Mouse (Mus musculus) cerebellum, adult (tissue): ENCODE results near the gene Trpc4ap.
"Not testable (repeated sequence)": the region's sequence is repeated elsewhere in the genome, so short reads cannot be mapped to it uniquely, and the experiment has no call there.

Experiments used
- ATAC-seq: cut with Nextera tagmentation; 2 replicates; pipeline ENCODE4 v1.9.2; 2017; ENCODE audit warnings: mild to moderate bottlenecking, moderate library complexity, mixed read lengths; ENCODE audit not compliant: insufficient number of reproducible peaks, low FRiP score, low TSS enrichment

The Trpc4ap gene

GRCm38 (mm10) chr2:155691723-155692493, at the start of gene Trpc4ap:
Gene Trpc4ap (minus strand): TSS chr2:155692384.
- ATAC-seq, result peak; percentile 93

DNA sequence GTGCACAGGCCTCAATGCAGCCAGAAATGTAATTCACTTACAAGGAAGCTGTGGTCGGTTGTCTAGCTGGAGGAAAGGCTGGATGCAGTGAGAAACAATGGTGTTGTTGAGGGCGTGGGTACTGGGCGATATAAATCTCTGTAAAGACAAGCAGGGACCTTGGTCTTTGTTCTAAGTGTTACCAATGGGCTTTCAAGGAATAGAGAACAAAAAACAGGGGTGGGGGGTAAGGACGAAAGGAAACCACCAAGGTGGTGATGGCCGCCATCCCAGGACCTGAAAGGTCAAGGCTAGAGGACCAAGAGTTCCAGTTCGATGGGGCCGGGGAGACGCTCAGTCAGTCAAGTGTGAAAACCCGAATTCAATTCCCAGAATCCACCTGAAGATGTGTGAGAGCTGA, 45.6 kb upstream of the Trpc4ap start:
- ATAC-seq, result no peak

DNA sequence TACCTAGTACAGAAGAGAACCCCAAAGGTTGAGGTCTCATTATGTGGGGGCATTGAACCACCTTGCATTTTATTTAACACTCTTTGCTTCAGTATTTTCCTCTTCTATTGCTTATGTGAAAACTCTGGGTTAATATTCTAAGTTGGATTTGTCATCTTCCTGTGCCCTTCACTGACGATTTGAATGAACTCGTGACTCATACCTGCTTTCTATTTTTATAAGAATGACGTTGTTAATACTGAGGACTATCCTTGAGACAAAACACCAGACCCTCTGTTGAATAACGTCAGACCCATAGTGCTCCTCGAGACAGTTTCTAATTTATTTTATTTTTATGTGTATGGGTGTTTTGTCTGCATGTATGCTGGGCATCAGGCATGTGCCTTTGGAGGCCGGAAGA, 44.8 kb upstream of the Trpc4ap start:
- ATAC-seq, result no peak

DNA sequence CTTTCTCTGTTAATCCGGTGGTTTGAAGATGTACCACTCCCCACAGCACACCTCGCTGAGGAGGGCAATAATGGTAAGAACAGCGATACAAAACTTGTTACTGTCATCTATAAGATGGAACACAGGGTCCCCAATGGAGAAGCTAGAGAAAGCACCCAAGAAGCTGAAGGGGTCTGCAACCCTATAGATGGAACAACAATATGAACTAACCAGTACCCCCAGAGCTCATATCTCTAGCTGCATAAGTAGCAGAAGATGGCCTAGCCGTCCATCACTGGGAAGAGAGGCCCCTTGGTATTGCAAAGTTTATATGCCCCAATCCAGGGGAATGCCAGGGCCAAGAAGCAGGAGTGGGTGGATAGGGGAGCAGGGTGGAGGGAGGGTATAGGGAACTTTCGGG, 43.6 kb upstream of the Trpc4ap start, which contains the start of gene Gm17581:
Gm17581 (minus strand) TSS at position 101 of the 400 bp plus-strand sequence.
- ATAC-seq, result not testable (repeated sequence)

DNA sequence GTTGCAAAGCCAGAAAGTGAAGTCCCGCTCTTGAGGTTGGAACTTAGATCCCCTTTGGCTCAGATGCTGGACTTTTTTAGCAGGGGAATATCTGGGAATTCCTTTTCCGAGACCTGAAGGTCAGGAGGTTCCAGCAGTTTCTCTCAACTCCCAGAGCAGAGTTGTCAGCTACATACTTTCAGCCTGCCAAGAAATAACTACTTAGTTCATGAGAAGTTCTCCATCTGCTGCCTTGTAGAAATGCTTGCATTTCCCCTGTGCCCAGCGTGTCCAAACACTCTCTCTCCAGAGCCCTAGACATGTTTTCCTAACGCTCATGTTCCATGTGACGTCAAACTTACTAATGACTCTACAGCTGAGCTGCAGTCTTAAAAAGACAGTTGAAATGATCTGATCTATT, 42.9 kb upstream of the Trpc4ap start:
- no peak for ATAC-seq

DNA sequence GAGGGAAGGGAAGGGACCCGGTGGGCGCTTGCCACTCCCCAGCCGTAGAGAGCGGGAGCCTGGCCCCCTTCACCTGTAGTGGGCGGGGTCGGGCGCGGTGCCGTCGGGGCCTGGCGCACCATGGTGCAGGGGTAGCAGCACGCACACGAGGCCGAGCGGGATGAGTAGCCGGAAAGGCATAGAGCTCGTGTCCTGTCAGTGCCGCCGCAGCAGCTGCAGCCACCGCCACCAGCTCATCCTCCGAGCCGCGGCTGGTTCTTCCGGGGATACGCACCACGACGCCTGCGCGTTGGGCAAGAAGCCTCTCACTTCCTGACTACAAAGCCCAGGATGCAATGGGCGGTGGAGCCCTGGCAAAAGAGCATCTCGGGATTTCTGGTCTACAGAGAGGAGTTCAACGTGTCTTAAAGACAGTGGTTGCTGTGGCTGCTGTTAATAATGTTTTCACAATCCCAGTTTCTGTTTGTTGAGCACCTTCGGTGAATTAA, 37.0 kb upstream of the Trpc4ap start, which contains the start of gene Edem2:
Edem2 (minus strand) TSS at position 318 of the 488 bp plus-strand sequence.
- ATAC-seq, result peak; percentile 95

GRCm38 (mm10) chr2:155728742-155729141, 36.6 kb upstream of the Trpc4ap start:
- no peak for ATAC-seq

DNA sequence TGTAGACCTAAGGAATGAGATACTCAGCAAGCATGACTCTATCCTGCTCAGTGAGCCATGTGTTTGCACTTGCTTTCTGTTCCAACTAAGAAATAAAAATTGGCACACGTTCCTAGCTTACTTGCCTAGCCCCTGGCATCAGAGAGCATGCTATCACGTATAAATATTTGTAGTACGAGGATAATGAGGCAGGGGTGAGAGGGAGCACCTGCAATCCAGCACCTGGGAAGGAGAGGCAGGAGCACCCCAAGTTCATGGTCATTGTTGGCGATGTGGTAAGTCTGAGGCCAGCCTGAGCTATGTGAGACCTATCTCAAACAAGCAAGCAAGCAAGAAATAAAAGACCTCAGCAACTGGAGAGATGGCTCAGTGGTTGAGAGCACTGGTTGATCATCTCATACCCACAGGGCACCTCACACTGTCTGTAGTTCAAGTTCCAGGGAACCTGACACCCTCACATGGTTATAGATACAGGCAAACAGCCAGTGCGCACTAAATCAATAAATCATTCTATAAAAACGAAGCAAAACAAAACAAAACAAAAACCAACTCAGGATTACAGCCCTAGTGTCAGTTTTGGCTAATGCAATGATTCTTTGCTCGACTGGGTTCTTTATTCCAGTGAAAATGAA, 35.7 kb upstream of the Trpc4ap start:
- ATAC-seq, result no peak

- ATAC-seq, result no peak
Observed at GRCm38 (mm10) chr2:155726302-155726701, 34.1 kb upstream of the Trpc4ap start.

DNA sequence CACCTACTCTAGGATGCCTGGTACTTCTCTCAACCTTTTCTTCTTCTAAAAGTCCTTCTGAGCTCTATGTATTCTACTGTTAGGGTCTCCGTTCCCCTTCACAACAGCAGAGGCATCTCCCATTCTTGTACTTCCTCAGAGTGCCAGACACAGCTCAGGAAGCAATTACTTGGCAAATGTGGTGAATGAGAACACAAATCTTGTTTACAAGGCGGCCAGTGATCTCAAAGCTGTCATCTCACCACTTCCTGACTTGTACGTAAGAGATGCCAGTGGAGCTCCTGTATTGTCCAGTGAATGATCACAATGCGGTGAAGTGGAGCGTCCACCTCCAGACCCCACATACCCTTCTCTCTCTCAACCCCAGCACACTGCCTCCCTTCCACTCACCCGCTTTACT, 32.3 kb upstream of the Trpc4ap start:
- no peak for ATAC-seq

GRCm38 (mm10) chr2:155724036-155724435, 31.9 kb upstream of the Trpc4ap start:
- no peak for ATAC-seq

DNA sequence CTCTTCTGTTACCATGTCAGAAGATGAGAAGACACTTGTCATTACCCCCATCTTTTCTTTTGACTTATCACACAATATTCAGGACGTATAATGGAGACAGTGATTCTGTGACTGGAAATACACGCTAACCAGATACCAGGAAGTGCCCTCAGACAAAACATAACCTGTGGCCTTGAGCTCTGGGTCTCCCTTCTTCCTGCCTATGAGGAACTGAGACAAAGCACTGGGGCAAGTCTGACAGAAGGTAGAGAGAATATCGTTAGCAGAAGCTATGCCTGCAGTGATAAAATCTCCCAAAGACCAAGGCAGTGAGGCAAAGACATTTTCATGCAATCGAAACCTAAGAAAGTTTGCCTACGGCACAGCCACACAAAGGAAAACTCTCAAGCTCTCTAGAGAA, 28.4 kb upstream of the Trpc4ap start:
- no peak for ATAC-seq

DNA sequence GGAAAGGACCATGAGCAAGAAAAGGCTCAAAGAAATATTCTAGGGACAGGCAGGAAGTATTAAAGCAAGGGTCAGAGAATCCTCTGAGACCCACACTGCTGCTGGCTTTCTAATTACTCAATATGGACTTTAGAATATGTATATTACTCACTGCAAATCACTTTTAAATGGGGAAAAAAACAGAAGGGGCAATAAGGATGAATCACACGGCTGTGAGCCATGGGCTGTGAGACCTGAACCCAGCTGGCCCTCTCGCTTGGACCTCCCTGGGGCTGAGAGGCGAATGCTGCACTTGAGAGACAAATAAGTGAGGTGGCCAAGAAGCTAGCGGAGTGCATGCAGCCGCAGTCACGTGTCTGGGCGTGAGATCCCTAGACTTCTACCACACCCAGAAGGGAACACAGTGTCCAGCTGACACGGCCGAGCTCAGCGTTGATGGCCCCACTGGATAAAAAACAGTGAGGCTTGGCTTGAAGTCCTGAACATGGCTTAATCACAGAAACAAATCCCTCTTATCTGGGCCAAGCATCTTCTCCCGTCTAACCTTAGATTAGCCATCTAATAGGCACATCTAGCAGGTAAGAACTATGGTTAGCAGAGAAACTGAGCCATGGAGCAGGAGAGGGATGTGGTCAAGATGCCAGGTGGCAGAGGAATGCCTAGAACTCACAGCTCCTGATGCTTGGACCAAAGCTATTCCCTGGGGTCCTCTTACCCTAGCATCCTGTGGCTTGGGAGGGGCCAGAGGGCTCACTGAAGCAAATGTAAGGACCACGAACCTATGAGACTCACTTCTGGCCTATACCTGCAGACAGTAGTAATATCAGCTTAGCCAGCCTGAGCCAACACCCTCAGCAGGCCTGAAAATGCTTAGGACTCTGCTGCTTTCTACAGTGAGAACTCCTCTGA, 25.2 kb upstream of the Trpc4ap start:
- no peak for ATAC-seq

DNA sequence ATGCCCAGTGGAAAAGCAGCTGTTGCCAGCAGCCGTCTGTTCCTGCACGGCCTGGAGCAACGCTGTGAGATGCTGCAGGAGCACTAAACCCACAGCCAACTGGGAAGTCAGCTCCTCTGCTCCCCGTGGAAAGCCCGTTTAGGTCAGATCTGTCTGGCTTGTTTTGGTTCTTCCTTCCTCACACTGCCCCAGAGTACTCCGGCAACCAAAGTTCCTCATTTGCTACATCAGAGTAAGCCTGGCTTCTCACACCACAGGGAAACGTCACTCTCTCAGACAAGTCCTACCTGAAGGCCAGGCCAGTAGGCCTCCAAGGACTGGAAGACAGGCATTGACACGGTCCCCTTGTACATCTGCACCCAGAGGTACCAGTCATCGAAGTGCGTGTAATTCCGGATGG, 18.4 kb upstream of the Trpc4ap start:
- ATAC-seq, result no peak

DNA sequence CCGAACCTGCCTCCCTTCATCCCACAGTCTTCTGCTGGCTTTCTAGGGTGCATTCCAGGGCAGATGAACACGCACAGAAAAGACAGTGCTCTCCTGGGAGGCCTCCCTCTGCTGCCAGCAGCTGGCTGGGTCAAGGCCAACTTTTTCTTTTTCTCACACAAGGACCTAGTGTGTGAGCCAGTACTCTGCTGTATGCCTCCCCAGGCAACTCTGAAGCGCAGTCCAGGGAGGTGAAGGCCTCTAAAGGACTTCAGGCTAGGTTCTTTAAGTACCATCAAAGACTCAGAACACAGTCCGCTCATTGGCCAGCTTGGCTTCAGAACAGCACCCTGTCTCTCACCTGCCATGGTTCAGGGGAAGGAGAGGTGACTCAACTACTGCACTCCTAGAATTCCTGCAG, 15.1 kb upstream of the Trpc4ap start:
- no peak for ATAC-seq

- ATAC-seq, result no peak
Observed at GRCm38 (mm10) chr2:155703630-155704029, 11.4 kb upstream of the Trpc4ap start.

DNA sequence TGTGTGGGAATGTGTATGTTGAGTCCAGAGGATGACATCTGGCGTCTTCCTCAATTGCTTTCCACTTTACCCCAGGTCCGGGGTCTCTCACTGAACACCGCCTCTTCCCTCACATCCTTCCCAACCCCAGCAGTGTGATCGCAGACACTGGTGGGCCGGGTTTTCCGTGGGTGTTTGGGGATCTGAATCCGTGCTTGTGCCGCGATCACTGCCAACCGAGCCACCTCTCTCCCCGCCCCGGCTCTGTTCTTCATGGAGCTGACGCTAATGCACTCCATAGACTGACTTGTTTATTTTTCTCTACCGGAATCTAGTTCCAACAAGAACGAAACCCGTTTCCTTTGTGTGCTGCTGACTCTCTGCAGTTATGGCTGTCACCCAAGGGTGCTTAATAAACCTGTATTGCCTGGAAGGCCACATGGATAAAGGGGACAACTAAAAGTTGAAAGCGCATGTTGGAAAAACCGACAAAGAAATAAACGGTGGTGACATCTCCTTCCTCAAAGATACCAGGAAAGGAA, 9.3 kb upstream of the Trpc4ap start:
- ATAC-seq, result no peak

DNA sequence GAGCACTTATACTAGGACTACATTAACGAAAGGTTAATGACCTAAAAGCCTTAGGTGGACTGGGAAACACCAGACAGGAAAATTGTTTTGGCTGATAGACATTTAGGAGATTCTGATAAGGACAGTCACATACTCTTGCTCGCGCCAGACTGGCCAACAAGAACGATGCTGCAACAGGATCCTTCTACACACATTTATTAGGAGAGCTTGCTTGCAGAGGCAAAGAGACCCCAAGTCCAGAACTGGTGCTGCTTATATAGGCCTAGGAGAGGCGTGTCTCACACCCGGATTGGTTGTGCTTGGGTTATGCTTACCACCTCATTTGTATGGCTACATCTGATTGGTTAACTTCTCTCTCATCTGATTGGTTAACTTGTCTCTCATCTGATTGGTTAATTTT, 6.3 kb upstream of the Trpc4ap start:
- not testable (repeated sequence) for ATAC-seq

DNA sequence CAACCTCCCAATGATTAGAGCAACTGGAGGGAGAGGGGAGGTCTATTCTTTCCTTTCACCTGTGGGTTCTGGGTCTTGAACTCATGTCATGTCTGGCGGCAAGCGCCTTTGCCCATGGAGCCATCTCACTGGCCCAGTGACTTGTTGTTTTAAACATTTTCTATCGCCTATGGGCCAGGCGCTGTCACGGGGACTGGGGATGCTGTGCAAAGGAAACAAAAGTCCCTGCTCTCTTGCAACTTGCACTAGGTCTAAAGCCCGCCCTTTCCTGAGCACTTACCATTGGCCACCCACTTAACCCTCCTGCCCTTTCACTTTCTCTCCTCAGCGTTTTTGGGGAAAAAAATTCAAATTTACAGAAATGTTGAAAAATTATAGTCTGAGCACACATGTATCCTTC, 4.7 kb upstream of the Trpc4ap start:
- no peak for ATAC-seq

DNA sequence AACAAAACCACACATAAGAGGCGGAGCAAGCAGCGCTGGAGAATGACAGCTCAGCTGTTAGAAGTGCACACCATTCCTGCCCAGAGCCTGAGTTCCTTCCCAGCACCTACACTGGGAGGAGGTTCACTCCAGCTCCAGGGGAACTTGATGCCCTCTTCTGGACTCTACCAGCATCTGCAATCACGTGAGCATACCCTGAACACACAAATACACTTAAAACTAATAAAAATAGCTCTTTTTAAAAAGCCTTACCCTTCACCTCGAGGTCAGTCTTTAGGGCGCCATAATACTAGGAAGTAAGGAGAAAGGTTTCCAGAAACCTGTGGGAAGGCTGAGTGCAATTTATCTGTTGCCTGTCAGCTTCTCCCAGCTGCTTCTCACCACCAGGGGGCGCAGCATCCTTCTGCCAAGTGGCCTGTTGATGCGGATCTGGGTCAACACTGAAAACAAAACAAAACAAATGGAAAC, 3.9 kb upstream of the Trpc4ap start:
- no peak for ATAC-seq
